Mouse (Mus musculus) yolk sac, embryonic 10.5 days (tissue): ENCODE measurements at regions not wholly inside any gene's neighbourhood (a gene's known extent, or its start where the extent isn't known, plus 50 kb on each side); places are given as distances from the start of the nearest gene placed in this dataset.

Experiments used
- DNase-seq: peaks from one replicate; pipeline ENCODE4 v3.0.0-alpha.2; 2017; ENCODE audit warnings: low spot score

- DNase-seq = no peak
These were observed 270.6 kb upstream of the Zfp637 start for GRCm38 (mm10) chr6:117570346-117570745.

- DNase-seq = no peak
These were observed 270.2 kb upstream of the Zfp637 start for GRCm38 (mm10) chr6:117570791-117571190.

- DNase-seq = no peak
These were observed 269.0 kb upstream of the Zfp637 start for GRCm38 (mm10) chr6:117572006-117572405.

GRCm38 (mm10) chr6:117573371-117573770 lies 267.6 kb upstream of the Zfp637 start:
- DNase-seq = no peak

GRCm38 (mm10) chr6:117574146-117574545 lies 266.8 kb upstream of the Zfp637 start:
- no peak for DNase-seq

GRCm38 (mm10) chr6:117575057-117575456 lies 265.9 kb upstream of the Zfp637 start:
- no peak for DNase-seq

GRCm38 (mm10) chr6:117576021-117576420 lies 265.0 kb upstream of the Zfp637 start:
- DNase-seq = no peak

GRCm38 (mm10) chr6:117577539-117578521 lies 263.1 kb upstream of the Zfp637 start:
- no peak for DNase-seq

- DNase-seq = no peak
These were observed 260.0 kb upstream of the Zfp637 start for GRCm38 (mm10) chr6:117580951-117581350.

- DNase-seq = no peak
These were observed 257.9 kb upstream of the Zfp637 start for GRCm38 (mm10) chr6:117583121-117583520.

GRCm38 (mm10) chr6:117584563-117584962 lies 256.4 kb upstream of the Zfp637 start:
- DNase-seq = no peak

GRCm38 (mm10) chr6:117596166-117596840 lies 244.7 kb upstream of the Zfp637 start:
- DNase-seq = no peak

- no peak for DNase-seq
These were observed 236.1 kb upstream of the Zfp637 start for GRCm38 (mm10) chr6:117604834-117605233.

- no peak for DNase-seq
These were observed 235.3 kb upstream of the Zfp637 start for GRCm38 (mm10) chr6:117605685-117606084.

GRCm38 (mm10) chr6:117606211-117606610 lies 234.8 kb upstream of the Zfp637 start:
- DNase-seq = no peak

- no peak for DNase-seq
These were observed 234.0 kb upstream of the Zfp637 start for GRCm38 (mm10) chr6:117607023-117607422.

GRCm38 (mm10) chr6:117609476-117610404 lies 231.2 kb upstream of the Zfp637 start:
- peak; percentile 9 for DNase-seq

- DNase-seq = peak; percentile 10
These were observed 229.7 kb upstream of the Zfp637 start for GRCm38 (mm10) chr6:117611281-117611680.

GRCm38 (mm10) chr6:117611965-117612364 lies 229.0 kb upstream of the Zfp637 start:
- peak; percentile 5 for DNase-seq

GRCm38 (mm10) chr6:117612421-117612820 lies 228.6 kb upstream of the Zfp637 start:
- DNase-seq = peak; percentile 72

GRCm38 (mm10) chr6:117613656-117614350 lies 227.2 kb upstream of the Zfp637 start:
- no peak for DNase-seq
